Comparison of ENCODE assay signal across 20 mouse cellular contexts in genomic region chr4:120400251-120400650, GRCm38 (mm10).
"Had no signal": no experiment of that assay in that cellular context is flagged by ENCODE, and none has a peak within 500 bp of the region (broad histone marks: within the 10 kb centered on the region; RNA-seq: fewer than 3 reads in every experiment).

No protein-coding gene starts in this region.

- H3K4me2 ChIP-seq: kidney, embryonic 15.5 days; liver, embryonic 12.5 days; liver, embryonic 15.5 days; lung, embryonic 15.5 days; midbrain, embryonic 13.5 days had no signal

- H3K27me3 ChIP-seq: liver, embryonic 15.5 days; lung, embryonic 15.5 days had no signal

- H3K27ac ChIP-seq: kidney, embryonic 15.5 days; liver, embryonic 12.5 days; liver, embryonic 15.5 days; lung, embryonic 15.5 days; midbrain, embryonic 10.5 days; midbrain, embryonic 13.5 days had no signal

- ATAC-seq: liver, embryonic 12.5 days; midbrain, embryonic 13.5 days; midbrain, embryonic 16.5 days had no signal

- H3K9me3 ChIP-seq: kidney, embryonic 15.5 days; liver, embryonic 12.5 days; liver, embryonic 15.5 days; lung, embryonic 15.5 days; megakaryocyte, embryonic 14.5 days; midbrain, embryonic 10.5 days; midbrain, embryonic 13.5 days had no signal

- DNase-seq: kidney, adult 11 months; kidney, adult 8-10 months; kidney, postnatal 10 days; kidney, postnatal 36 days; layer of hippocampus, postnatal 36 days; liver; lung, adult 18-20 months; lung, postnatal 10 days; lung, postnatal 36 days; thymus, adult 18-20 months; thymus, postnatal 36 days had no signal

- H3K4me3 ChIP-seq: kidney, embryonic 15.5 days; liver, embryonic 12.5 days; liver, embryonic 15.5 days; lung, embryonic 15.5 days; megakaryocyte, embryonic 14.5 days; midbrain, embryonic 10.5 days; midbrain, embryonic 13.5 days; myocyte had no signal

- H3K9ac ChIP-seq: kidney, embryonic 15.5 days; liver, embryonic 12.5 days; liver, embryonic 15.5 days; lung, embryonic 15.5 days; midbrain, embryonic 13.5 days had no signal

- H3K36me3 ChIP-seq: kidney, embryonic 15.5 days; liver, embryonic 12.5 days; liver, embryonic 15.5 days; lung, embryonic 15.5 days; midbrain, embryonic 10.5 days; midbrain, embryonic 13.5 days had no signal
